Mouse (Mus musculus): ENCODE results near the gene Scyl1.

- TF ChIP-seq CTCF (IDR thresholded peaks at IDR 0.05) (peak; percentile 74), EP300 (IDR thresholded peaks at IDR 0.05) (no peak)
Observed at GRCm38 (mm10) chr19:5819549-5819948, 48.3 kb upstream of the Scyl1 start.
